ENCODE assay signal across 8 mouse cellular contexts in genomic region chr1:39576431-39577243, GRCm38 (mm10). TPM values are rescaled to one million over a fixed set of nuclear protein-coding genes. Genes with fewer than 3 reads are reported as not detected.
A peak's percentile ranks its signal among the peaks of the same experiment; 100 is the strongest.
DNase-seq lines count a peak whose midpoint lies in the region; ATAC-seq and TF ChIP-seq lines count a peak whose summit lies in the region.

No protein-coding gene starts in this region.

- peak; percentile 75 for ATAC-seq in heart, embryonic 14.5 days (ENCODE audit: insufficient number of reproducible peaks, insufficient read depth, low FRiP score, low read depth)
- peak; percentile 69 for ATAC-seq in lung, embryonic 16.5 days (ENCODE audit: low read depth)

- WGBS in heart, embryonic 14.5 days: under 1% methylated on average over 88 of the region's 88 CpGs
- WGBS in lung, embryonic 16.5 days: under 1% methylated on average over 83 of the region's 88 CpGs

- no peaks in the 10 kb centered on the region for H3K36me3 ChIP-seq in heart, embryonic 14.5 days (ENCODE audit: control insufficient read depth, insufficient read depth, low read length)
- 0 out of 2 replicates have a peak, but pooled peaks cover 2% of the 10 kb centered on the region for H3K36me3 ChIP-seq in lung, embryonic 16.5 days (ENCODE audit: control insufficient read depth, insufficient read depth, low read length)

- no peak for TF ChIP-seq CTCF in embryonic fibroblast, embryonic 13.5 days (IDR thresholded peaks at IDR 0.05; ENCODE audit: borderline replicate concordance, insufficient read depth, low read length)

- no peaks in the 10 kb centered on the region for H3K27me3 ChIP-seq in heart, embryonic 14.5 days (ENCODE audit: control insufficient read depth, insufficient read depth, low read length)
- H3K27me3 ChIP-seq in lung, embryonic 16.5 days (ENCODE audit: control insufficient read depth, insufficient read depth, low read depth, low read length): no peaks in the 10 kb centered on the region

- peak overlapping the region; percentile 96 for H3K9ac ChIP-seq in heart, embryonic 14.5 days (ENCODE audit: low read length)
- H3K9ac ChIP-seq in lung, embryonic 16.5 days (ENCODE audit: low read length): peak overlapping the region; percentile 97

- TF ChIP-seq POLR2A in embryonic fibroblast, embryonic 13.5 days (IDR thresholded peaks at IDR 0.05; ENCODE audit: low read depth, low read length): peak; percentile 13; the same call in 1 of the 2 replicates

- peak; percentile 55 for DNase-seq in 416B (ENCODE audit: low read depth)
- DNase-seq in adrenal gland, adult (ENCODE audit: inconsistent age in 2 of 2, low spot score in 1 of 2): peak; percentile 72 to 91
- DNase-seq in kidney, postnatal 10 days: peak; percentile 69
- peak; percentile 20 for DNase-seq in ovary, adult 18-20 months (ENCODE audit: low spot score)
- peak; percentile 57 to 63 for DNase-seq in thymus, postnatal 10 days (ENCODE audit: low spot score in 2 of 2)

- peak overlapping the region; percentile 83 for H3K4me2 ChIP-seq in heart, embryonic 14.5 days (ENCODE audit: low read length)
- peak overlapping the region; percentile 88 for H3K4me2 ChIP-seq in lung, embryonic 16.5 days (ENCODE audit: low read depth, low read length)

- H3K27ac ChIP-seq in embryonic fibroblast, embryonic 13.5 days (ENCODE audit: insufficient read depth, low read length): peak overlapping the region; percentile 74
- H3K27ac ChIP-seq in heart, embryonic 14.5 days (replicated peaks in 1 of 2; ENCODE audit: control insufficient read depth in 1 of 2, insufficient read depth in 1 of 2, low read depth in 2 of 2, low read length in 2 of 2): peak overlapping the region; percentile 82 to 98
- peak overlapping the region; percentile 99 for H3K27ac ChIP-seq in lung, embryonic 16.5 days (ENCODE audit: low read length)

- H3K4me3 ChIP-seq in embryonic fibroblast, embryonic 13.5 days (ENCODE audit: insufficient read depth, low read length): peak overlapping the region; percentile 89
- H3K4me3 ChIP-seq in heart, embryonic 14.5 days (ENCODE audit: control insufficient read depth in 1 of 2, insufficient read depth in 1 of 2, low read depth in 1 of 2, low read length in 2 of 2): peak overlapping the region; percentile 83 to 93
- H3K4me3 ChIP-seq in lung, embryonic 16.5 days (ENCODE audit: low read length): peak overlapping the region; percentile 95

- H3K9me3 ChIP-seq in heart, embryonic 14.5 days (ENCODE audit: control insufficient read depth, low read length): no peaks in the 10 kb centered on the region
- H3K9me3 ChIP-seq in lung, embryonic 16.5 days (ENCODE audit: control insufficient read depth, low read length): no peaks in the 10 kb centered on the region

- peaks cover 4% of the 10 kb centered on the region for H3K4me1 ChIP-seq in embryonic fibroblast, embryonic 13.5 days (ENCODE audit: control insufficient read depth, insufficient read depth, low read length)
- peaks cover 6 to 22% of the 10 kb centered on the region in 2 experiments for H3K4me1 ChIP-seq in heart, embryonic 14.5 days (ENCODE audit: control insufficient read depth in 2 of 2, insufficient read depth in 2 of 2, low read length in 2 of 2)
- H3K4me1 ChIP-seq in lung, embryonic 16.5 days (replicated peaks; ENCODE audit: control insufficient read depth, insufficient read depth, low read length): peaks cover 30% of the 10 kb centered on the region

RNA-seq across cellular contexts. Expression of gene Rnf149, which starts 0.6 kb away (rescaled TPM):
- polyA plus RNA-seq in embryonic fibroblast, embryonic 13.5 days (2011; ENCODE audit: insufficient read length, low read depth, missing spikeins): 52.6 and 96.4 TPM in 2 replicates
- polyA plus RNA-seq in heart, embryonic 14.5 days (2014; fragmentation: Nextera tagmentation; extraction: Ambion mirVana): 21.1 and 22.1 TPM in 2 replicates
- 20.0 and 26.1 TPM in 2 replicates for polyA plus RNA-seq in lung, embryonic 16.5 days (2015; fragmentation: Nextera tagmentation; extraction: Ambion mirVana)

RNA-seq across cellular contexts. Expression of gene Cnot11, which starts 41.8 kb away (rescaled TPM):
- polyA plus RNA-seq in embryonic fibroblast, embryonic 13.5 days (2011; ENCODE audit: insufficient read length, low read depth, missing spikeins): 47.8 and 48.5 TPM in 2 replicates
- polyA plus RNA-seq in heart, embryonic 14.5 days (2014; fragmentation: Nextera tagmentation; extraction: Ambion mirVana): 21.9 and 23.6 TPM in 2 replicates
- polyA plus RNA-seq in lung, embryonic 16.5 days (2015; fragmentation: Nextera tagmentation; extraction: Ambion mirVana): 11.7 TPM in 2 replicates

Comparison
In these comparisons a context has a peak if more than half of its experiments do, and no peak if none do; other contexts are left out.
1. Peak in every context shown above with its lines: DNase-seq, ATAC-seq, H3K4me3 ChIP-seq and H3K27ac ChIP-seq.
2. DNase-seq: peak in every context shown above with its lines; median percentile 82 in adrenal gland, adult; 69 in kidney, postnatal 10 days; 60 in thymus, postnatal 10 days; 55 in 416B; 20 in ovary, adult 18-20 months.